In genomic region chr12:91625013-91625412, GRCm38 (mm10) we compare ENCODE assay signal across 8 mouse cellular contexts. TPM values are rescaled to one million over a fixed set of nuclear protein-coding genes. Genes with fewer than 3 reads are reported as not detected.
A peak's percentile ranks its signal among the peaks of the same experiment; 100 is the strongest.
DNase-seq lines count a peak whose midpoint lies in the region; ATAC-seq and TF ChIP-seq lines count a peak whose summit lies in the region.

No protein-coding gene starts in this region.

- TF ChIP-seq EP300 in lung, postnatal 0 days (IDR thresholded peaks at IDR 0.05) = no peak

- no peak overlapping the region for H3K9ac ChIP-seq in lung, postnatal 0 days (replicated peaks; ENCODE audit: low read depth)

- H3K36me3 ChIP-seq in lung, postnatal 0 days (ENCODE audit: insufficient read depth, low read length) = no peaks in the 10 kb centered on the region

- TF ChIP-seq CTCF in bone marrow, adult 2 months (IDR thresholded peaks at IDR 0.05; ENCODE audit: control insufficient read depth, insufficient read depth, low read length) = peak; percentile 67
- peak; percentile 70 for TF ChIP-seq CTCF in lung, postnatal 0 days (IDR thresholded peaks at IDR 0.05)

- ATAC-seq in lung, postnatal 0 days = no peak

- H3K4me1 ChIP-seq in bone marrow, adult 2 months (ENCODE audit: control insufficient read depth, insufficient read depth, low read length) = no peaks in the 10 kb centered on the region
- H3K4me1 ChIP-seq in lung, postnatal 0 days (ENCODE audit: insufficient read depth, low read depth, low read length) = no peaks in the 10 kb centered on the region

- 60% methylated on average over 1 of the region's 1 CpGs for WGBS in bone marrow, adult 2 months
- 80% methylated on average over 1 of the region's 1 CpGs for WGBS in lung, postnatal 0 days

- H3K4me3 ChIP-seq in bone marrow, adult 2 months (replicated peaks; ENCODE audit: control insufficient read depth, low read depth, low read length) = no peak overlapping the region
- H3K4me3 ChIP-seq in lung, postnatal 0 days (ENCODE audit: low read depth, low read length) = no peak overlapping the region

- H3K9me3 ChIP-seq in lung, postnatal 0 days (ENCODE audit: low read length) = no peaks in the 10 kb centered on the region

- H3K27me3 ChIP-seq in lung, postnatal 0 days (replicated peaks; ENCODE audit: insufficient read depth, low read length) = no peaks in the 10 kb centered on the region

- no peak overlapping the region for H3K4me2 ChIP-seq in lung, postnatal 0 days (replicated peaks; ENCODE audit: low read depth, low read length)

- peak; percentile 22 to 76 for DNase-seq in adrenal gland, adult (ENCODE audit: inconsistent age in 2 of 2, low spot score in 1 of 2)
- no peak for DNase-seq in adrenal gland, postnatal 4 days (ENCODE audit: low spot score in 2 of 2)
- DNase-seq in left cerebral cortex, adult 18-20 months (ENCODE audit: low spot score in 2 of 2) = peak; percentile 19 to 31
- DNase-seq in left cerebral cortex, adult 11 months (ENCODE audit: low spot score) = no peak
- DNase-seq in lung, postnatal 0 days (ENCODE audit: low spot score) = peak; percentile 46
- no peak for DNase-seq in yolk sac, embryonic 10.5 days (ENCODE audit: low spot score)
- no peak for DNase-seq in left cerebral cortex, adult 8-10 months (ENCODE audit: low spot score in 2 of 2)

- H3K27ac ChIP-seq in bone marrow, adult 2 months (ENCODE audit: control insufficient read depth, insufficient read depth, low read depth, low read length, poor library complexity) = no peak overlapping the region
- H3K27ac ChIP-seq in lung, postnatal 0 days (ENCODE audit: low read length) = no peak overlapping the region

- TF ChIP-seq POLR2A in bone marrow, adult 2 months (IDR thresholded peaks at IDR 0.05; ENCODE audit: borderline replicate concordance, control insufficient read depth, low read depth, low read length) = no peak

RNA-seq across cellular contexts. Expression of gene Gtf2a1, which starts 34.7 kb away (rescaled TPM):
- total RNA-seq in adrenal gland, postnatal 4 days (2021) = 10 to 100 TPM; 46.8 to 48.2 TPM
- 10 to 100 TPM; 47.8 to 49.3 TPM for total RNA-seq in left cerebral cortex, adult 18-20 months (2021)
- polyA plus RNA-seq in bone marrow, adult 2 months (2011; ENCODE audit: insufficient read depth, insufficient read length, low replicate concordance, missing spikeins) = 26.2 and 38.5 TPM in 2 replicates
- 25.0 and 30.3 TPM in 2 replicates for polyA plus RNA-seq in lung, postnatal 0 days (2015; fragmentation: Nextera tagmentation; extraction: Ambion mirVana)
- 10 to 100 TPM; 51.9 to 57.1 (median 53.2) TPM for total RNA-seq in left cerebral cortex, adult 8-10 months (2022)

Comparison
In these comparisons a context has a peak if more than half of its experiments do, and no peak if none do; other contexts are left out.
1. DNase-seq: peak in adrenal gland, adult (2 of 2), left cerebral cortex, adult 18-20 months (2 of 2) and lung, postnatal 0 days (single experiment); none in adrenal gland, postnatal 4 days (0 of 2), left cerebral cortex, adult 11 months (single experiment), yolk sac, embryonic 10.5 days (single experiment) and left cerebral cortex, adult 8-10 months (0 of 2).